Mouse (Mus musculus) gastrocnemius, postnatal 14 days (tissue): ENCODE results near the gene 1700025G04Rik. TPM values are rescaled to one million over a fixed set of nuclear protein-coding genes. Genes with fewer than 3 reads are reported as not detected.

ENCODE experiments used
- DNase-seq: peaks from one replicate; pipeline ENCODE4 v3.0.0; 2021; ENCODE audit warnings: mixed read lengths
- intact Hi-C: fragments of 180-260 bp; cut with DNase I; formaldehyde crosslinking; loops from one replicate; pipeline ENCODE4 v1.15.1; 2025; ENCODE audit warnings: low total_unique reads
- total RNA-seq, 2 experiments: library from RNA; stranded (reverse); gene quantifications; 2 replicates each; pipeline ENCODE4 v1.2.3; 2021

Gene 1700025G04Rik
- total RNA-seq, 2 experiments from 2014 or later, result 50.2 to 53.4 TPM

- DNase-seq, result no peak
- intact Hi-C loops, result no loop called here
Measured at GRCm38 (mm10) chr1:151942972-151943654, 146.8 kb downstream of the 1700025G04Rik start.

DNA sequence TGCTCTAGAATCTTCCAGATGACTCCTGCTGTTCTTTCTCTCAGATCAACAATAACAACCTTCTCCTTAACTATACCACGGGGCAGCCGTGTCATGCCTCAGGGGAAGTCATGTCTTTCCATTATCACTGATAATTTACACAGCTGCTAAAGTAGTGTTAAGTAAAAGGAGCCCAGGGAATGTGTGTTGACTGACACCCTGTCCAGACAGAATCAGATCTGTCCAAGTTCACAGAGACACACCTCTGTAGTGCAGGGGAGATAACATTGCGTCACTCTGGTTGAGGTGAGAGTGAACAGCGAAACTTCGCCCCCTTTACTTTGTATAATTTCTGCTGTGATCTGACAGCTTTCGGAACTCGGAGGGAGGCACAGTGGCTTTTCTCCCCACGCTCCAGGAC is 149.9 kb downstream of the 1700025G04Rik start:
- DNase-seq, result no peak
- intact Hi-C loops, result no loop called here

- no peak for DNase-seq
- intact Hi-C loops, result no loop called here
Measured at GRCm38 (mm10) chr1:151939510-151939909, 150.4 kb downstream of the 1700025G04Rik start.

DNA sequence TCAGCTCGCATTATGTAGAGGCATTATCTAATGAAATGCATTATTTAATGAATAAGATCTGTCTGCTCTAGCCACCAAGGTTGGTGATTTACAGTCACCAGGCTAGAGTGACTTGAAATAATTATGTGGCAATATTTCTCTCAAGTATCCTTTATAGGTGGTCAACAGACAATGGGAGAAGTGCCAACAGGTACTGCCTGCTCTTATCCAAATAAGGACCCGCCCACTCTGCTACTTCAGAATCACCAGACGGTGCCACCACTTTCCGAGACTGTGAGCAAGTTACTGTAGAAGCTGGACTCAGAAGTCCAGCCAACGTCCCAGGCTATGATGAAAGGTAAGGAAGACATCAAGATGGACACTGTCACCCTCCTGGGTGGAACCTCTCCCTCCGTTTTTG is 156.3 kb downstream of the 1700025G04Rik start:
- DNase-seq, result no peak
- intact Hi-C loops, result no loop called here

DNA sequence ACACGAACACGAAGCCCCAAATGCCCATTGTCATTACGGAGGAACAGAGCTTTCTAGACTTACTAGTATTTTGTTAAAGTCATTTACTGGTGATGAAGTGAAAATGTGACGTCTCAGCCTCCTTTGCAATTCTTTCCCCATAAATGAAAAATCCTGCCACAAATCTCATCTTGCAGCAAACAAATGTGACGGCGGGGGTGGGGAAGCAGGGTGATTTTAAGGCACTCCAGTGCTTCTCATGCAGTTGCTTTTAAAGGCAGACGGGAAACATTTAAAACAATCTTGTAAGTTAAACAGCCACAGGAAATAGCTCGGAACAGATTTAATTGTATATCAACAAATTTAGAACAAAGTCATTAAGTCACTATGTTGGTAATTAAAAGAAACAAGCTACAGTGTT is 163.1 kb downstream of the 1700025G04Rik start:
- DNase-seq, result no peak
- intact Hi-C loops, result no loop called here

GRCm38 (mm10) chr1:151926141-151926540 is 163.8 kb downstream of the 1700025G04Rik start:
- DNase-seq, result no peak
- intact Hi-C loops, result no loop called here

DNA sequence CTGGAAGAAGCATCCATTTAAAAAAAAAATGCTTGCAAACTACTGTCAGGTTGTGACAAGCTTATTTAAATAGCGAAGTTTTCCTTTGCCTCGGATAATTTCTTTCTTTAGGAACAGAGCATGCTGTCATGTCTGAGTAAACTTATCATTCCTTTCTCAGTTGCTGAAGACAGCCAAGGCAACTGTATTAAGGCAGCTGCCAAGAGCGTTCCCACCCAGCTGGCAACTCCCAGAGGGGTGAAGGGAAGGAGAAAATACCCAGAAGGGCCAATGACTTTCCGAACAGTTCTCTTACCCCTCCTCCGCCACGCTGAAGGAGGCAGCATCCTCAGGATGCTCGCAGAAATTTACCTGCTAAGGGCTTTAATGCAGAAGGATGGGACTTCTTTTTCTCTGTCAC is 164.2 kb downstream of the 1700025G04Rik start:
- DNase-seq, result no peak
- intact Hi-C loops, result no loop called here

GRCm38 (mm10) chr1:151918806-151919357 is 171.0 kb downstream of the 1700025G04Rik start:
- intact Hi-C loops, result no loop called here
- DNase-seq, result no peak

DNA sequence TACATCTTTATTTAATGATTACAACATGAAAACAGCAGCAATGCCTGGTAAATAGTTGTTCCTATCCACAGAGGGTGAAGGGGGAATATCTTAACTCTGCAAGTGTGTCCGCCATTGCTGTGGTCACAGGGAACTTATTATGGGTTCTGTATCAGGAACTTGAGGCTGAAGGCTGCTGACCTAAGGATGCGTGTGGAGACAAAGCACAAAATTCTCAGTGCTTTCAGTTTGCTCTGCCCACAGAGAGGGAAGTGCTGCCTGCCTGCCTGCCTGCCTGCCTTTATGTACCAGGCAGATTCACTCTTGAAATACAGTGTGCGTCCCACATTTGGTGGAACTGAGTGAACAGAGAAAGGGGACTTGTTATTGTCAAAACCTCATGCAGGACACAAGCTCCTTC is 172.2 kb downstream of the 1700025G04Rik start:
- intact Hi-C loops, result no loop called here

DNA sequence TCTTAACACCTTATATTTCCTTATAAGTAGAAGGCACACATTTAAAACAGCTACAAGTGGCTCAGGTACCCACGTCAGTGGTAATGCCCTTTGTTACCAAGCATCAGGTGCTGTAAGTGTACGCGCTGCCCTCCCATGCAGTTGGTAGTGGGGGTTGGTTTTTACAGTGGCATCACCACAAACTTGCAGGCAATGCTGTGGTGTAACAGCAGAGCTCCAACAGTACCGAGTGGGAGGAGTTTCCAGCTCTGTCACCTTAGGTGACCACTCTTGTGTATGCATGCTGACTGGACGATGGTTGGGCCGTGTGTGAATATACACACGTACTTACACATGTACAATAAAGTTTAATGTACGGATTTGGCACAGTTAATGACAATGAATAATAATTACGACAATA is 175.4 kb downstream of the 1700025G04Rik start:
- intact Hi-C loops, result no loop called here
- no peak for DNase-seq

More for the DNA sequence above, 172.2 kb downstream of the 1700025G04Rik start:
- no peak for DNase-seq

GRCm38 (mm10) chr1:151907014-151907413 is 182.9 kb downstream of the 1700025G04Rik start:
- no peak for DNase-seq
- intact Hi-C loops, result no loop called here

GRCm38 (mm10) chr1:151900706-151901360 is 189.1 kb downstream of the 1700025G04Rik start:
- DNase-seq, result no peak
- intact Hi-C loops, result no loop called here

DNA sequence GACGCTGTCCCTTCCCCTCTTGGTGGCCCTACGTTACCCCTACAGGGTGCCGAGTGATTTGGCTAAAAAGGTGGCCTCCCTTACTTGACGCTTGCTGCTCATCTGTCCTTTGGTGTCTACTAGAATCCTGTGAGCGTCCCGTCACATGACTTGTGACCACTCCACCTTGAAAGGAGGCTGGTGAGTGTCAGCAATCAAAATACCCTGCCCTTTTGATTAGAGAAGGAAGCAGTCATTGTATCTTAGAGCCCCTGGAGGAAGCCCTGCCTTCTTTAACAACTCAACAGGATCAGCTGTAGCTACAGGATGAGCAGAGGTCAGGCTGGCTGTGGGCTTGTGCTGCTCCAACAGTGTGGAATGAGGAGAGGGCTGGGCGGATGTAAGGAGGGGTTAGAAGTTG is 190.0 kb downstream of the 1700025G04Rik start:
- no peak for DNase-seq
- intact Hi-C loops, result no loop called here

GRCm38 (mm10) chr1:151895406-151895805 is 194.5 kb downstream of the 1700025G04Rik start:
- intact Hi-C loops, result no loop called here
- no peak for DNase-seq

DNA sequence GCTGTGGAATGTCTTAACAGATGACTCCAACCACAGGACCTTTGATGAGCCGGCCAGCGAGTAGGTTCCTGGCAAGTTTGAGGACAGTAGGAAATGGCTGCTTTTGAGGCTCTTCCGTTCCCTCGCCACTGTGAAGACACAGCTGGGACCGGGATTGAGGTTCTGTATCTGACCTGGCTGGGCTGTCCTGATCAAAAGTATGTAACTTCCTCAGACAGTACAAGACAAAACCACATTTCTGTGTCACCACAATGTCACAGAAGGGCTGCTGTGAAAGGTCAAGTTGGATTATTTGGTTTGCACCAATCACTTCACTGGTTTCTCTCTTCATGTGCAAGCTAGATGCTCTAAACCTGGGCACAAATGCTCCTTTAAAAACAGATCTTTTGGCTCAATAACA is 195.9 kb downstream of the 1700025G04Rik start:
- DNase-seq, result no peak
- intact Hi-C loops, result no loop called here

- intact Hi-C loops, result no loop called here
- no peak for DNase-seq
Measured at GRCm38 (mm10) chr1:151892008-151892407, 197.9 kb downstream of the 1700025G04Rik start.

DNA sequence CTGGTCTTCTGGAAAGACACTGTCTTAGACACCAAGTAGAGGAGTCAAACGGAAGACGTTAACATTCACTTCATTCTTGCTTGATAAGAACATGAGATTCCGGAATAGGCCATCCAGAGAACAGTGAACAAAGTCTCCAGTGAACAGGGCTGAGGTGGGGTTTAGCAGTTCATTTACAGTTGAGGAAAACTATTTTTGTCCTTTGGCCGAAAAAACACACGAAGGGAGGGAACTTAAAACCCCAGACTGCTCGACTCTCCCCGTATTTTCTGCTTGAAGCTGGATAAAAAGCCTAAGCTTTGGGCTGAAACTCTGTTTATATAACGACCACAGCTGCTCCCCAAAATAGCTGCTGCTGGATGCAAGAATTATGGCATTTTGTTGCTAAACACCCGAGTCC is 198.7 kb downstream of the 1700025G04Rik start:
- intact Hi-C loops, result no loop called here
- DNase-seq, result no peak

DNA sequence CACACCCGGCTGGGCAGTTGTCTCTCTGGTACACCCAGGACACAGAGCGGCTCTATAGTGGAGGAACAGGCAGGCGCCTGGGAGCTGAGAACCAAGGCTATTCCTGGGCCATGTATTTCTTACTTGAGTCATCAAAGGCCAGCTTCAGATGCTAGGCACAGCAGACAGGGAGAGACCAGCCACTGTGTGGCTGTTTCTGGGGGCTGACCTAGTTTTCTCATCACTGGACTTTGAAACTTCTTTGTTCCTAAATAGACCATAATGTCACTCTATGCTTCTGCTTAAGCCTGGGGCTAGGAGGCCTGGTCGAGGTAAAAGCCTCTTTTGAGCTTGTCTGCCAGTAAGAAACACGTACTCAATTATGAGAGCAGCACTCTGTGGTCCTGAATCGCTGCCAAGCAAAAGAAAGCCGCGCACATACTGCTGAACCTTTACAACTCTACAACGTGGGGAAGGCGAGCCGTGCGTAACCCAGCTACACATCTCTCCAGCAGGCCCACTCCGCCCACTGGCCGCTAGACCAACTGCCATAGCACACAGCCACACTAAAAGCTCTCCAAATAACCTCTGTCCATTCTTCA is 199.8 kb downstream of the 1700025G04Rik start:
- intact Hi-C loops, result no loop called here
- no peak for DNase-seq

DNA sequence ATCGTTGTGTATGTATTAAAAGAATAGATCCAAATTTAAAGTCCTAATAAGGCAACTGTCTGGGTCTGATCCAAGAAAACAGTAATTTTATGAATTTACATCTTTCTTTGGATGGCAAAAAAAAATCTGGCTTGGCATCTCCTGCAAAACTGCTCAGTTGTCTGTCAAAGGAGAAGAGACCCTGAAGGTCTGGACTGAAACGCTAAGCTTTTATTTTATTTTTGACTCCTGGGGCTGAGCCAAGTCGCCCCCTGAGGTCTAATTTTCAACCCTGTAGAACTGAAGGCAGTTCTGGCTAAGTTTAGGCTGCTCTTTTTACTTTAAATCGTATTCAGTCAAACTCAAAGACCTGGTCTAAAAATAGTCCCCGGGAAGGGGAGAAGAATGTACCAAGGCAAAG is 202.3 kb downstream of the 1700025G04Rik start:
- intact Hi-C loops, result no loop called here
- no peak for DNase-seq

DNA sequence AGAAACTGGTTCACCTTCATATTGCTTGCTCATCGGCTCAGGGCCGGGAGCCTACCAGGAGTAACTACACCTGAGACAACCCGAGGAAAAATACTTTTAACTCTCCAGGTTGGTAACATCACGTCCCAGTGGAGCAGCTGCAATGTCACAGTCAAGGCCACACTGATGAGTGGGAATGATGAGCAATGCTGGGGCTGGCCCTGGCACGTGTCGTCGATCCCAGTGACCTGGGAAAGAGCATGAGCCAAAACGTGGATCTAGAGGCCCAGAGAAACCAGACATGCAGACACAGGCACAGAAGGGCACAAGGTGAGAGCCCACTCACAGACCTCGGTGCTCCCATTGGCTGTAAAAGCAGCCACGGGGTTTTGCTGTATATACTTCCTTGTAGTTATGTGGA is 202.8 kb downstream of the 1700025G04Rik start:
- no peak for DNase-seq
- intact Hi-C loops, result no loop called here

DNA sequence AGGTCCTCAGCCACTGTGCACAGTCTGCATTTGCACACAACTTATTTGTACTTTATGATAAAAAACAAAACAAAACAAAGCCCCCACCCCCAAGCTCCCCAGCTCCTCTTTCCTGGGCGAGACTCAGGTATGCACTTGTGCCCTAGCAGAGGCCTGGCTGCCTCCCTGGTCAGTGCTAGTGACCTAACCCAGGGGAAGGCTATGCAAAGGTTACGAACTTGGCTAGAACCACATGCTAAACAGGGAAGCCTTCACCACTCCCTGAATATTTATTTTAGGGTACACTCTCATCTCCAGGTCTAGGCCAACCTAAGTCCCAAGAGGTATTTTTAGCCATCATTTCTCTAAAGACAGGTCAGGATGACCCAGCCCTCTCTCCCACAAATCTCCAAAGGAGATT is 203.8 kb downstream of the 1700025G04Rik start:
- intact Hi-C loops, result no loop called here
- DNase-seq, result no peak
